Mouse (Mus musculus) heart, embryonic 10.5 days (tissue): ENCODE results near the gene Rabep2. TPM values are rescaled to one million over a fixed set of nuclear protein-coding genes. Genes with fewer than 3 reads are reported as not detected.

Source experiments
- DNase-seq: peaks from one replicate; pipeline ENCODE4 v3.0.0-alpha.2; 2017; ENCODE audit warnings: low spot score
- H3K27ac ChIP-seq: fragments of 300-500 bp; sonication (generic); 2 replicates; pipeline ENCODE4 v1.5.1; 2016; ENCODE audit warnings: mild to moderate bottlenecking
- H3K27me3 ChIP-seq: fragments of 300-500 bp; sonication (generic); 2 replicates; pipeline ENCODE4 v1.6.1; 2016; ENCODE audit warnings: mild to moderate bottlenecking; ENCODE audit not compliant: poor library complexity, insufficient read depth, severe bottlenecking
- H3K36me3 ChIP-seq: fragments of 300-500 bp; sonication (generic); 2 replicates; pipeline ENCODE4 v1.6.1; 2016; ENCODE audit warnings: mild to moderate bottlenecking, moderate library complexity
- H3K4me1 ChIP-seq: fragments of 300-500 bp; sonication (generic); 2 replicates; pipeline ENCODE4 v1.6.1; 2016; ENCODE audit warnings: mild to moderate bottlenecking
- H3K4me3 ChIP-seq: fragments of 300-500 bp; sonication (generic); 2 replicates; pipeline ENCODE4 v1.5.1; 2016; ENCODE audit warnings: mild to moderate bottlenecking, moderate library complexity
- H3K9me3 ChIP-seq: fragments of 300-500 bp; sonication (generic); 2 replicates; pipeline ENCODE4 v1.6.1; 2016; ENCODE audit warnings: mild to moderate bottlenecking, moderate library complexity
- WGBS: fragments of 180-500 bp; shearing (Covaris S2); methylation state at CpG from one replicate; pipeline ENCODE4 v1.1.7; 2016; 5-methylcytosine and 5-hydroxymethylcytosine counted together
- polyA plus RNA-seq: library from polyadenylated mRNA; unstranded; fragments of >200 nt; fragmentation: Nextera tagmentation; extraction: Ambion mirVana; gene quantifications from 2 replicates; pipeline ENCODE4 v1.2.1, GENCODE M21; 2016

Gene Rabep2
- polyA plus RNA-seq, 1 experiment from 2014 or later: 25.8 TPM

DNA sequence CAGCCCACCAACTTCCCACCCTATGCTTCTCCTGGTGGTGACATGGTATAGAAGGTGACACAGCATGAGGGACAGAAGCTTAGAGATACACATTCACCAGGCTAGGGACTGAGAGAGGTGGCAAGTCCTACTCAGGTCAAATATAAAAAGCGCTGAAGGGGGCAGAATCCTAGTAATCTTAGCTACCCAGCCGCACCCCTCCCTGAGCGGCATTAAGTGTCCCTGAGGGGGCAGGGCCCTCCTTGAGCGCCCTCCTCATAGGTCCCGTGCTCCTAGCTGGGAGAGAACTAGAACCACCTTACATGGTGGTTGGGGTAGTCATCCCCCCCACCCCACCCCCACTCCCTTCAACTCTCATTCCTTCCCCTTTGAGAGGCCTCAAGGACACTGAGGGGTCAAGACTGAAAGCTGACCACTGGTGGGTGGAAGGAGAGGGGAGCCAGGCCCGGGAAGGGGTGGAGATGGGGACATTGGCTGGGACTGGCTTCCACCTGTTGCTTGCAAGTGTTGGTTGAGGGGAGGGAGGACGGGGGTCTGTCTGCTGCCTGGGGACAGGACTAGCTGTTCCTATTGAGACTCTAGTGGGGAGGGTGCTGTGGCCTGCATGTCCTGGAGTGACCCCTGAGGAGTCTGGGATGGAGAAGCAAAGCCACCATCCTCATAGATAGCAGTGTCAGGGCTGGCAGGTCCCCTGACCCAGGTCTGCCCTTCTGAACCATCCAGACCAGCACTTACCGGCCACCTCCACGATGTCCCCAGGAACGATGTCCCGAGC is 30.5 kb downstream of the Rabep2 start:
- WGBS: 70% methylated on average over 11 of the region's 11 CpGs

DNA sequence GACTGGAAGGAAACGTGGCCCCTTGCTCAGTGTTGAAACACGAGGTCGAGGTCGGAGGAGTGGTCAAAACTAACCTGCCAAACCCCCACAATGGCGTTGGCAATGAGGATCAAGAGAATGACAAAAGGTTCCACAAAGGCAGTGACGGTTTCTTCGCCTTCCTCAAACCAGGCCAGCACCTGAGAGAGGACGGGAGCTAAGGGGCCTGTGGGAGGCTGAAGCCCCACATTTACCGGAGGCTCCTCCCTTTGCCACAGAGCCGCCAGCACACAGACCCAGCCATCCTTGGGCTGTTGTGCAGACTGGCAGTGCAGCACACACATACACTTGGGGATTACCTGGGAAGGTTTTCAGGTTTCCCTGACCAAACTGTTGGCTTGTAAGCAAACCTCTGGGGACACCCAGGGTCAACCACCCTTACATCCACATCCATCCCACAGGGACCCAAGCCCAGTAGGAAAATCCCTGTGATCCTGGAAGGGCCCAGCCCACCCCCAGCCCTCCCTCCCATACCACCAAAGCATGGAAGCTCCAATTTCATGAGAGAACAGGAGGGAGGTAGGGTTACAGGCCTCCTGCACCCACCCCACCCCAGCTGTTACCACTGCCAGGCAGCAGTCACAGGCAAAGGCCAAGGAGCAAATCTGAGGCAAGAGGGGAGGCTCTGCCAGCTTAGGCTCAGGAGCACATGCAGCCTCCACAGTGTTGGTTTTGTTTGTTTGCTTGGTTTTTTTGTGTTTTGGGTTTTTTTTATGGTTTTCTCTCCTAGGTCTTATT is 32.3 kb downstream of the Rabep2 start:
- no peak overlapping the region for H3K4me3 ChIP-seq
- peaks cover 74% of the 10 kb centered on the region for H3K4me1 ChIP-seq
- H3K36me3 ChIP-seq: no peaks in the 10 kb centered on the region
- peaks cover 11% of the 10 kb centered on the region; the same call in 1 of the 2 replicates for H3K27me3 ChIP-seq
- H3K9me3 ChIP-seq: no peaks in the 10 kb centered on the region
- DNase-seq: no peak
- WGBS: 55% methylated on average over 10 of the region's 10 CpGs
- no peak overlapping the region for H3K27ac ChIP-seq

More for the DNA sequence above, 30.5 kb downstream of the Rabep2 start:
- peaks cover 11% of the 10 kb centered on the region; the same call in 1 of the 2 replicates for H3K27me3 ChIP-seq
- no peak for DNase-seq
- H3K4me1 ChIP-seq: peaks cover 56% of the 10 kb centered on the region
- H3K4me3 ChIP-seq: no peak overlapping the region
- H3K9me3 ChIP-seq: no peaks in the 10 kb centered on the region
- no peaks in the 10 kb centered on the region for H3K36me3 ChIP-seq
- peak overlapping the region; percentile 71 for H3K27ac ChIP-seq

DNA sequence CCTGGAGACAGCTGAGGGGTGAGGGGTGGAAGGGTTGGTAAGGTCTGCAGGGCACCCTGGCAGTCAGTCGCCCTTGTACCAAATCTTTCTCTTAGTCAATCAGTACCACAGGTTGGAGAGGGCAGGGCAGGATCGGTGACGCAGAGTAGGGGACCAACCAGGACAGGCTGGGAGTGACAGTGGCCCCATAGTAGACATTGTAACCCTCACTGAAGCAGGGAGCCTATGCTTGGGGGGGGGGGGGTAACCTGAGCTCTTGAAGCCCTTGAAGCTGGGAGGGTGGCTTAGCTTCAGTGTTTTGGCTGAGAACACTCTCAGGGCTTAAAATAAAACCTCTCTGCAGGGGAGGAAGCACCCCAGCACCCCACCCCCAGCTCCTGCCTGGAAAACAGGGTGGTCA is 33.1 kb downstream of the Rabep2 start:
- Histone ChIP-seq H3K9me3 (no peaks in the 10 kb centered on the region), H3K4me1 (peaks cover 77% of the 10 kb centered on the region), H3K36me3 (0 out of 2 replicates have a peak, but pooled peaks cover under 1% of the 10 kb centered on the region), H3K27ac (peak overlapping the region; percentile 62; the same call in 1 of the 2 replicates), H3K27me3 (peaks cover 11% of the 10 kb centered on the region; the same call in 1 of the 2 replicates), H3K4me3 (no peak overlapping the region)
- DNase-seq: no peak
- 41% methylated on average over 3 of the region's 3 CpGs for WGBS

DNA sequence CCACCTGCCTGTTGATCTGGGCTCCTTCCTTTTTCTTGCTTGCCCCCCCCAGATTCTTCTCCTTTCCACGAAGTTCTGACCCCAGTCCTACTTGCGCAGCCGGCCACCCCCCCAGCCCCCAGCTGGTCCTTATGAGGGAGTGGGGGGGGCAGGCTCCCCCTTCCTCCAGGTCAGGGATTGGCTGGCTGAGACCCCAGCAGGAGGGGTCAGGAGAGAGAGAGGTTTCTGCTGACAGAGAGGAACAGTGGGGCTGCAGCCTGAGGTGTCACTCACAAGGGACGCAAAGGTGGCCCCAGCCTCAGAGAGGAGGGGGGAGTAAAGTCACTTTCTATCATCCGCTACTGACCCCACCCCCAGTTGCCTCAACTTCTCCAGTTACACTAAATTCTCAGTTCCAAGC is 34.4 kb downstream of the Rabep2 start, which contains the start of gene Atp2a1:
TSS of gene Atp2a1 (minus strand) at position 105 of the 400 bp plus-strand sequence.
- no peaks in the 10 kb centered on the region for H3K9me3 ChIP-seq
- no peak within 1 kb of the TSS for H3K4me3 ChIP-seq
- peaks cover 14% of the 10 kb centered on the region for H3K36me3 ChIP-seq
- peak within 1 kb of the TSS; percentile 82 for H3K27ac ChIP-seq
- peaks cover 84% of the 10 kb centered on the region for H3K4me1 ChIP-seq
- no peak for DNase-seq
- H3K27me3 ChIP-seq: peaks cover 11% of the 10 kb centered on the region; the same call in 1 of the 2 replicates
- WGBS: 35% methylated on average over 5 of the region's 5 CpGs

DNA sequence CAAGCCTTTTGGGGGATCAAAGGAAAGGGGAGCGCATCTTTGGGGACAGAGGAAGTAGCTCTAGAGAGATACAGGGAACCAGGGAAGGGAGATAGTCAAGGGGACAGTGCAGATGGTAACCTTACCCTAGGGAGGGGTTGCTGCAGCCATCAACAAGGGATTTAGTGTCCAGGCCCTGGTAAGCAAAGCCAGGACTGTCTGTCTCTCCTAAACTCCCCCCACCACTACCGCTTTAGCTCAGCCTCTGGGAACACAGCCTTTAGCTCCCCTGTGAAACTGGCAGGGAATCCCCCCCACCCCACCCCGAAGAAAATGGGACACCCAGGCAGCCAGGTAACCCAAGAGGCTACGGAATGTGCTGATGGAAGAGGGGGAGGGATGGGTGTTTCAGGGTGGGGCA is 35.0 kb downstream of the Rabep2 start:
- Histone ChIP-seq H3K4me3 (no peak overlapping the region), H3K27me3 (peaks cover 11% of the 10 kb centered on the region; the same call in 1 of the 2 replicates), H3K27ac (peak overlapping the region; percentile 82), H3K36me3 (peaks cover 19% of the 10 kb centered on the region), H3K4me1 (peaks cover 83% of the 10 kb centered on the region), H3K9me3 (no peaks in the 10 kb centered on the region)
- DNase-seq: no peak
- 35% methylated on average over 4 of the region's 4 CpGs for WGBS

DNA sequence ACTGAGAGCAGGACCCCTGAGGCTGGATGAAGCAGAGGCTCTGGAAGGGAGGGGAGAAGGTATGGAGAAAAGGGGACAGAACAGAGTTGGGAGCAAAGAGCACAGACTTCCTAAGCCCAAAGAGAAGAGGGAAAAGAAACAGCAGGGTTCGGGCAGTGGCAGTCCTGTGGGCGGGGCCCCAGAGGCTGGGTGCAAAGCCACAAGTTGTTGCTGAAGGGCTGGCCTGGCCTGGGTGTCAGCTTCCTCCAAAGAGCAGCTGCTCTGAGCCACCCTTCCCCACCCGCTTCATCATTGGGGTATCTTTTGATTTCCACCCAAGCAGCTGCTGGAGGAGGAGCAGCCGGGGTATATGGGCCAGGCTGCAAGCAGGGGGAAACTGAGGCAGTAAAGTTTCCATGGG is 35.6 kb downstream of the Rabep2 start:
- DNase-seq: no peak
- 54% methylated on average over 4 of the region's 4 CpGs for WGBS
- H3K4me1 ChIP-seq: peaks cover 77% of the 10 kb centered on the region
- H3K27me3 ChIP-seq: peaks cover 11% of the 10 kb centered on the region; the same call in 1 of the 2 replicates
- no peaks in the 10 kb centered on the region for H3K9me3 ChIP-seq
- peaks cover 25% of the 10 kb centered on the region for H3K36me3 ChIP-seq
- peak overlapping the region; percentile 82 for H3K27ac ChIP-seq
- no peak overlapping the region for H3K4me3 ChIP-seq

DNA sequence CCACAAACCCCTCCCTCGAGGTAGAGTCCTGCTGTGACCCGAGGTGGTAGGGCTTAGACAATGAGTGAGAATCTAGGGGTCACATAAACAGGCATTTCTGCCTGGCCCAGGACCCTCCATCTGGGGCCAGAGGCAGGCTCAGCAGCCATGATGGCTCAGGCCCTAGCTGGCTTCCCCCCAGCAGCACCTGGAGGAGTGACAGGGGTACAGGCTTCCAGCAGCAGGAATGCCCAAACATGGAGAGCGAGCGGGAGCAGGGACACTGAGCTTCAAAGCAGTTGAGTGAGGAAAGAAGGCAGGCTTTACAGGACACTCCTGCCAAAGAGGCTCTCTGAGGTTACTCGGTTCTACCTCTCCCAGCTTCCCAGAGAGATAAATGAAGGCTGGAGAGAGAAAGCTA is 36.3 kb downstream of the Rabep2 start:
- Histone ChIP-seq H3K36me3 (peaks cover 32% of the 10 kb centered on the region), H3K4me3 (no peak overlapping the region), H3K27me3 (peaks cover 11% of the 10 kb centered on the region; the same call in 1 of the 2 replicates), H3K4me1 (peaks cover 71% of the 10 kb centered on the region), H3K9me3 (no peaks in the 10 kb centered on the region), H3K27ac (peak overlapping the region; percentile 82)
- DNase-seq: no peak
- WGBS: 21% methylated on average over 5 of the region's 5 CpGs

DNA sequence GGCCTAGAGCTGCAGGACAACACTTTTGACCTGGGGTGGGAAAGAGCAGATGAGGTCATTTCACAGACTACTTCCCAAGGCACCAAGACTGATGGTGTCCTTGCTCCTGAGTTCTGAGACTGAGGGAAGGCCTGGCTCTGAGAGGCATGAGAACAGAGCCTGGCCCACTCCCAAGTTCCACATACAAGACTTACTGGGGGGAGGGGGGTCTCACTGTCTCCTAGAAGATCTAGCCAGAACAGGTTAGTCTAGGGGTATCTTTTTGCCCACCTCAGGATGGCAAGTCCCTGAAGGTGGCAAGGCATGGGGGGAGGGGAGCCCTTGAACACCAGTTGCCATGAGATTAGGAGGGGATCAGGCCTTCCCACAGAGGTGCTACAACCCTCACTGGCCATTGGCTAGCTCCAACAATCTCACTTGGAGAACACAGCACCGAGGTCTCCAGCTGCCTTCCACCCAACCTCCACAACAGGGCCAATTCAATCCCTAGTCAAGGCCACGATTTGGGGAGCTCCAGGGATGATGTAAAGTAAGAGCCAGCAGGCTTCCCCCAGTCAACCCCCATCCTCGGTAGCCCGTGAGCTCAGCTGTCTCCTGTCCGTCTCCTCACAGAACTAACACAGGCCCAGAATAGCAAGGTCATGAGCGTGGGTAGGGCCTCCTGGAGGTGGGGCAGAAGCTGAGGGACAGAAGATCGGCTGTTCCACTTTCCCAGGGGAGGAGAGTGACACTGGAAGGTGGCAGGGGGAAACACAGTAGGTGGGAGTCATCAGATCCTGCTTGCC is 36.9 kb downstream of the Rabep2 start:
- H3K27ac ChIP-seq: peak overlapping the region; percentile 82
- H3K4me3 ChIP-seq: peak overlapping the region; percentile 34
- peaks cover 11% of the 10 kb centered on the region; the same call in 1 of the 2 replicates for H3K27me3 ChIP-seq
- no peaks in the 10 kb centered on the region for H3K9me3 ChIP-seq
- H3K36me3 ChIP-seq: peaks cover 38% of the 10 kb centered on the region
- no peak for DNase-seq
- H3K4me1 ChIP-seq: peaks cover 71% of the 10 kb centered on the region
- WGBS: 22% methylated on average over 7 of the region's 7 CpGs

DNA sequence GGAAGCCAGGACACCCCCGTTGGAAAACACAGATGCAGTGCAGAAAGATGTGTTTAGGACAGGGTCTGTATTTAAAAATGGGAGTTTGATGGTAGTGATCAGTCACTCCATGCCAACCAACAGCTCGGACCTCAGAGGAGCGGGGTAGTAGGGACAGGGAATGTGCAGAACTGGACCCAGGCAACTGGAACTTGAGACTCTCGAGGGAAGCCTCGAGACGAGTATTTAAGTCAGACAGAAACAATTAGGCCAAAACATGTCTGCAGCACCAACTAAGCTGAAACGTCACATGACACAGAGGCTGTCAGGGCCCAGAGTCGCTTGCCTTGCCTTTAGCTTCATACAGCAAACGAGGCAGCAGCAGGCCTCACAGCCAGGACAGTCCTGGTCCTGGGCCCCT is 37.6 kb downstream of the Rabep2 start:
- Histone ChIP-seq H3K27ac (peak overlapping the region; percentile 82), H3K27me3 (peaks cover 8% of the 10 kb centered on the region; the same call in 1 of the 2 replicates), H3K4me1 (peaks cover 66% of the 10 kb centered on the region), H3K36me3 (peaks cover 45% of the 10 kb centered on the region), H3K4me3 (0 out of 2 replicates have a peak overlapping the region, but pooled peaks have one; percentile 34), H3K9me3 (no peaks in the 10 kb centered on the region)
- WGBS: 68% methylated on average over 9 of the region's 9 CpGs
- no peak for DNase-seq

DNA sequence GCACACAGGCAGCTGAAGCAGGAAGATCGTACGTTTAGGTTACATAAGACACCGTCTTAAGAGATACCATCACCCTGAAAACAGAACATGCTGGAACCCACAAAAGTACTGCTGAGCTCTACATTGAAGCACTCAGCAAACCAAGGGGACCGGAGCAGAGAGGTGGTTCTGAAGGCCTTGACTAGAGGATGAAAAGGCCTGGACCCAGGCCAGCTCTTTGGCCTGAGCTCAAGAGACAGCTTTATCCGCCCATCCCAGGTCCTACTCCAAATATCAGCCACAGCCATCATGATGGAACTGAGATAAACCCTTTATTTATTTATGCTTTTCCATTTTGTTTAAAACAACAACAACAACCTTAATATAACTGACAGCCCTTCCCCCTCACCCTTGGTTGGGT is 38.1 kb downstream of the Rabep2 start:
- Histone ChIP-seq H3K27me3 (0 out of 2 replicates have a peak, but pooled peaks cover 2% of the 10 kb centered on the region), H3K4me1 (peaks cover 62% of the 10 kb centered on the region), H3K9me3 (no peaks in the 10 kb centered on the region), H3K36me3 (peaks cover 51% of the 10 kb centered on the region), H3K4me3 (no peak overlapping the region), H3K27ac (peak overlapping the region; percentile 82; the same call in 1 of the 2 replicates)
- no peak for DNase-seq
- 86% methylated on average over 5 of the region's 5 CpGs for WGBS

DNA sequence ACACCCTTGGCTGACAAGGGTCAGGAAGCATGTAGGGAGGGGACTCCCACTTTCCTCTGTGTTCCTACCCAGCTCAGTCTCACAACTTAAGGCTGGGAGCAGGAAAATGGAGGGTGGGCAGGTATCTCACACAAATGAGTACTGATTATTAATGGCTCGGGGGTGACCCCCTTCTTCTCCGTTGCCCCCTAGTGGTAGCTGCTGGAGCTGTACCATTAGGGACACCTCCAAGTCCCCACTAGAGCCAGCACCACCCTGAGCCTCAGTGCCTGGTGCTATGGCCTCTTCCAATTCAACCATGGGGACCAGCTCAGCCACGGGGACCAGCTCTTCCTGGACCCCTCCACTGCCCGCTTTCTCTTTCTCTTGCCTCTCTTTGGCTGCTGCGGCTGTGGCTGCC is 38.7 kb downstream of the Rabep2 start:
- H3K4me1 ChIP-seq: peaks cover 60% of the 10 kb centered on the region
- no peaks in the 10 kb centered on the region for H3K9me3 ChIP-seq
- no peak for DNase-seq
- peaks cover 57% of the 10 kb centered on the region for H3K36me3 ChIP-seq
- H3K27me3 ChIP-seq: no peaks in the 10 kb centered on the region
- 66% methylated on average over 5 of the region's 5 CpGs for WGBS
- H3K27ac ChIP-seq: no peak overlapping the region
- H3K4me3 ChIP-seq: no peak overlapping the region
